Mouse (Mus musculus) erythroblast, embryonic 14.5 days (primary cell): ENCODE data around the gene Anapc7. TPM values are rescaled to one million over a fixed set of nuclear protein-coding genes. Genes with fewer than 3 reads are reported as not detected.

Experiments
- H3K27me3 ChIP-seq: 2 replicates; pipeline ENCODE4 v1.6.1; 2012; ENCODE audit warnings: inconsistent platforms; ENCODE audit not compliant: control insufficient read depth
- H3K36me3 ChIP-seq: 2 replicates; pipeline ENCODE4 v1.6.1; 2012; ENCODE audit warnings: mild to moderate bottlenecking, inconsistent platforms; ENCODE audit not compliant: control insufficient read depth
- H3K4me1 ChIP-seq: 2 replicates; pipeline ENCODE4 v1.6.1; 2012; ENCODE audit warnings: inconsistent platforms; ENCODE audit not compliant: control insufficient read depth
- H3K4me3 ChIP-seq: replicated peaks from 2 replicates; pipeline ENCODE3; 2012; ENCODE audit warnings: moderate library complexity, mild to moderate bottlenecking, inconsistent platforms
- H3K9me3 ChIP-seq: 2 replicates; pipeline ENCODE4 v1.6.1; 2012; ENCODE audit warnings: low read length, inconsistent platforms, mixed read lengths; ENCODE audit not compliant: control insufficient read depth
- GATA1 ChIP-seq: IDR thresholded peaks from 2 replicates; pipeline ENCODE4 v1.6.1; 2012; ENCODE audit warnings: low read length, inconsistent platforms, mixed read lengths
- TAL1 ChIP-seq: IDR thresholded peaks from 3 replicates; pipeline ENCODE4 v1.6.1; 2012; ENCODE audit warnings: low read length, inconsistent platforms, mixed read lengths
- polyA plus RNA-seq: library from polyadenylated mRNA; stranded (reverse); fragments of >175 nt; gene quantifications from 2 replicates; pipeline ENCODE4 v1.2.3, GENCODE M21; 2012

Gene Anapc7
- polyA plus RNA-seq, 1 experiment: 1.8 TPM

DNA sequence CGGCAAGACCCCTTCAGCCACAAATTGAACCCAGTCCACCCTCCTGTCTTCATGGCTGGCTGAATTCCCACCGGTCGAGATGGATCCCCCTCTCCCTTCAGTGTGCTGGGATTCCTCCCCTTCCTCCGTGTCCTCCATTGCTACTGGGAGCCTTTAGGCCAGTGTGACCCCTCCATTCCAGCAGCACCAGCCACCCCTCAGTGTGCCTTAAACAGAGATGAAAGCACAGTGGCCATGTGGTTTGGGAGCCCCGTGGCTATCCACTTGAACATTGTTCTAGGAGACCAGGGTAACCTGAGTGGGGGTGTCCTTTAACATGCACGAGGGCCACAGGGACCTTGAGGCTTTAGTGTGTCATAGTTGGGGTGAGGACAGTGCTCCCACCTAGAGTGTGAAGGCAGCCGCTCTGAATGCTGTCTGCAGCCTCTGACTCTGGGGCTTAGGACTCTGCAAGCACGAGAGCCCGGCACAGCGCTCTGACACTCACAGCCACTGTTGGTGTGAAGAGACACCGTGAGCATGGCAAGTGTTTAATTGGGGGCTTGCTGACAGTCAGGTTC is 23.6 kb downstream of the Anapc7 start:
- TF ChIP-seq TAL1: no peak
- Histone ChIP-seq H3K36me3 (peaks cover 75% of the 10 kb centered on the region), H3K27me3 (no peaks in the 10 kb centered on the region), H3K4me3 (no peak overlapping the region), H3K9me3 (no peaks in the 10 kb centered on the region), H3K4me1 (no peaks in the 10 kb centered on the region)

DNA sequence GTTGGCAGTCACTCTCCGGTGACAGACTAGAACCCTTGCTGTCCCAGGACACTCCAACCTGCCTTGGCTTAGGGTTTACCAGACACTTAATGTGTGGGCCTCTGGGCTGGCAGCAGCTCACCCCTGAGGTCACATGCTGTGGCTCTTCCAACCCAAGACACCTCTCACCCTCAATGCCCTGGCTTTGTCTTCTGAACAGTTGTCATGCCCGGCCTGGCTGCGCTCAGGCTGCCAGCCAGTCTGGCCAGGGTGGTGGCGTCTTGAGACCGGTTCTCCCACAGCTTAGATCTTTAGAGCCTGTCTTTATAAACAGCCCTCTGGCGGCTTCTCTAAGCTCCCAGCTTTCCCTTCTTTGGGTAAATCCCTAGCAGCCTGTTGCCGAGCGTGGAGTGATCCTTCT is 26.4 kb downstream of the Anapc7 start:
- no peaks in the 10 kb centered on the region for H3K9me3 ChIP-seq
- H3K4me3 ChIP-seq: no peak overlapping the region
- peaks cover 65% of the 10 kb centered on the region for H3K36me3 ChIP-seq
- H3K4me1 ChIP-seq: peaks cover 2% of the 10 kb centered on the region; the same call in 1 of the 2 replicates
- H3K27me3 ChIP-seq: no peaks in the 10 kb centered on the region
- no peak for TF ChIP-seq GATA1
- no peak for TF ChIP-seq TAL1

- H3K36me3 ChIP-seq: peaks cover 65% of the 10 kb centered on the region
Observed at GRCm38 (mm10) chr5:122448869-122449268, 27.4 kb downstream of the Anapc7 start.

DNA sequence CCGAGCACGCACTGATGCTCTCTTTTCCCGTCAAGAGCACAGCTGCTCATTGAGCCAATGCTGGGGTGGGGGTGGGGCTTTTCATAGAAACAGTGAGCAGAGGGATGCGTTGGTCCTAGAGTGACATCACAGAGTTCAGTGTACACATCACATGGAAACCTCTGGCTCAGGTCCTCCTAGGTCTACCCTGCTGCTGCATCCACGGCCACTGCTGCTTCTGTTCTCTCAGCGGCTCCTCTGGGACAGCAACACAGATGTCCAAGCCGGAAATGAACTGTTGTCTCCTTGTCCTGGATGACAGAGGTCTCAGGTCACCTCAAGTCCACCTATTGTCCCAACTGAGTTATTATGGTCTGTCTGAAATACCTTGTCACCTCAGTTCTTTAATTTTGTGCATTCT is 28.5 kb downstream of the Anapc7 start:
- Histone ChIP-seq H3K27me3 (no peaks in the 10 kb centered on the region), H3K36me3 (peaks cover 65% of the 10 kb centered on the region), H3K4me3 (no peak overlapping the region), H3K4me1 (peaks cover 2% of the 10 kb centered on the region; the same call in 1 of the 2 replicates), H3K9me3 (no peaks in the 10 kb centered on the region)
- no peak for TF ChIP-seq TAL1

More at GRCm38 (mm10) chr5:122448869-122449268, 27.4 kb downstream of the Anapc7 start:
- Histone ChIP-seq H3K4me3 (no peak overlapping the region), H3K27me3 (no peaks in the 10 kb centered on the region), H3K9me3 (no peaks in the 10 kb centered on the region), H3K4me1 (peaks cover 2% of the 10 kb centered on the region; the same call in 1 of the 2 replicates)
- TF ChIP-seq TAL1 (no peak), GATA1 (no peak)

DNA sequence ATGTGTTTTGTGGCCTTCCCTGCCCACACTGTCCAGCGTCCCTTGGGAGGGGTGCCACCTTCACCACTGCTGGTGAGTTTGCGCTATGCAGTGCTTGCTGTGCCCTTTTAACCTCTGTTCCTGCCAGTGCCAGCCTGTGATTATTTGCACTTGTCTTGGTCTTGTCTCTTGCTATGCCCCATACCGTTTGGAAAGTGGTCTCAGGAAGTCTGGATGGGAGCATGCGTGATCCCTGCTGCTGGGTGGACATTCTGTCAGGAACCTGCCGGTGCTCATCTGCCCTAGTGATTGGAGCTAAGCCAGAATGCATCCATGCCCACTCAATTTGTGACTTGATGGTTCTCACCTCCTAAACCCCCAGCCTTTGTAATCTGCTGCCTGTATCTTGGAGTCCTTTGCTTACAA is 29.4 kb downstream of the Anapc7 start:
- TF ChIP-seq TAL1 (no peak), GATA1 (no peak)
- H3K9me3 ChIP-seq: no peaks in the 10 kb centered on the region
- H3K4me3 ChIP-seq: no peak overlapping the region
- no peaks in the 10 kb centered on the region for H3K27me3 ChIP-seq
- H3K4me1 ChIP-seq: peaks cover 2% of the 10 kb centered on the region; the same call in 1 of the 2 replicates
- H3K36me3 ChIP-seq: peaks cover 65% of the 10 kb centered on the region

DNA sequence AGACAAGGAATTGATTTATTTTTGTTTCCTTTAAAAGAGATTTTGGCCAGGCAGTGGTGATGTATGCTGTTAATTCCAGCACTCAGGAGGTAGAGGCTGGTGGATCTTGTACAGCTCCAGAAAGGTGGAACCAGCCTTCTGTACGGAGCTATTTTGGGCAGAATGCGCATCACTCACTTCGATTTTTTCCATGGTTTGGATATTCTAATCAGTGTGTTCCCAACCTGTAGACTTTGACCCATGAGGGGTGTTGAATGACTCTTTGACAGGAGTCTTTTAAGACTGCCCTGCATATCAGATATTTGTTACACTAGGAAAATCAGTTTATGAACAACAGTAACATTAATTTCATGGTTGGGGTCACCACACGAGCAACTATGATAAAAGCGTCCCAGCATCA is 29.8 kb downstream of the Anapc7 start:
- Histone ChIP-seq H3K9me3 (no peaks in the 10 kb centered on the region), H3K27me3 (no peaks in the 10 kb centered on the region), H3K4me1 (peaks cover 2% of the 10 kb centered on the region; the same call in 1 of the 2 replicates), H3K36me3 (peaks cover 65% of the 10 kb centered on the region), H3K4me3 (no peak overlapping the region)
- TF ChIP-seq GATA1: no peak
- TF ChIP-seq TAL1: no peak

GRCm38 (mm10) chr5:122452194-122452593 is 30.7 kb downstream of the Anapc7 start:
- Histone ChIP-seq H3K4me3 (no peak overlapping the region), H3K27me3 (no peaks in the 10 kb centered on the region), H3K36me3 (peaks cover 65% of the 10 kb centered on the region), H3K9me3 (no peaks in the 10 kb centered on the region), H3K4me1 (peaks cover 2% of the 10 kb centered on the region; the same call in 1 of the 2 replicates)
- TF ChIP-seq GATA1 (no peak), TAL1 (no peak)

DNA sequence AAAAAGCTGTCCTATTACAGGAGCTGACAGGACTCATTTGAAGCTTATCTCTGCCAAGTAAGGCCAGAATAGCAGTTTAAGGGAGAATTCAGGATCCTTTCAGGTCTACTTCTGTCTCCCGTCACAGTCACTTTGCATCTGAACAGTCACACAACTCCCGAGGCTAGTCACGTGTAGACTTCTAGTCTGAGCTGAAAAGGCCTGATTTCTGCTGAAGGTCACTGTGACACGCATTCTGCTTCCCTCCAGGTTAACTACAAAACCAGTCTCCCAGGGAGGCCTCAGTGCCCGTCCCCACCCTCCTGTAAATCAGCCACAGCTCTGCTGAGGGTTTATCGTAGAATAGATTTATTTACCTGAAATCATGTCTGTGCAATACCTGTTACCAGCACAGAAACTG is 31.7 kb downstream of the Anapc7 start:
- Histone ChIP-seq H3K9me3 (no peaks in the 10 kb centered on the region), H3K4me3 (no peak overlapping the region), H3K27me3 (no peaks in the 10 kb centered on the region), H3K36me3 (peaks cover 73% of the 10 kb centered on the region), H3K4me1 (peaks cover 2% of the 10 kb centered on the region; the same call in 1 of the 2 replicates)
- TF ChIP-seq TAL1: no peak
- TF ChIP-seq GATA1: no peak

DNA sequence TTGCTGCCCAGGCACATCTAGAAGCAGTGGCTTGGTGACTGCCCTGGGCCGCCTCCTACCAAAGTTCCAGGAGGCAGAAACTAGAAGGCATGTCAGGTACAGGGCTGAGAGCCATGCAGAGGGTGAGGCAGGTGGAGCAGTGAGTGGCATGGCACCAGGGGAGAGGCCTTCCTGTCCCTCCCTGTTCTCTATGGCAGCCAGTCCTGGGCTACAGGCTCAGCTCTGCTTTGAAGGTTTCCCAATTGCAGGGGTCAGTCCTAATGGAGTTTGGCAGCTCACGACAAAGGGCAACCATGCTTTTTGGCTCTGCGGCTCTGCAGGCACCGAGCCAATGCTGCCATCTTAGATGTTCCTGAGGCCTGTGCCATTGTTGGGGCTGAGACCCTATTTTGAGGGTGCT is 32.9 kb downstream of the Anapc7 start:
- Histone ChIP-seq H3K27me3 (no peaks in the 10 kb centered on the region), H3K4me3 (no peak overlapping the region), H3K4me1 (peaks cover 2% of the 10 kb centered on the region; the same call in 1 of the 2 replicates), H3K36me3 (peaks cover 85% of the 10 kb centered on the region), H3K9me3 (no peaks in the 10 kb centered on the region)
- TF ChIP-seq TAL1: no peak
- no peak for TF ChIP-seq GATA1

- H3K4me1 ChIP-seq: peaks cover 2% of the 10 kb centered on the region; the same call in 1 of the 2 replicates
- H3K27me3 ChIP-seq: no peaks in the 10 kb centered on the region
- H3K36me3 ChIP-seq: peaks cover 89% of the 10 kb centered on the region
- no peak for TF ChIP-seq GATA1
- TF ChIP-seq TAL1: no peak
- H3K4me3 ChIP-seq: no peak overlapping the region
- H3K9me3 ChIP-seq: no peaks in the 10 kb centered on the region
Observed at GRCm38 (mm10) chr5:122454883-122455282, 33.4 kb downstream of the Anapc7 start.
